ENCODE assay signal across 8 mouse cellular contexts in genomic region chr17:50508775-50509250, GRCm38 (mm10). TPM values are rescaled to one million over a fixed set of nuclear protein-coding genes. Genes with fewer than 3 reads are reported as not detected.
DNase-seq lines count a peak whose midpoint lies in the region; ATAC-seq lines count a peak whose summit lies in the region.

No protein-coding gene starts in this region.

- intact Hi-C loops in left cerebral cortex, postnatal 10 days (cut with DNase I): loop anchor here (5.0 kb wide), 1 partner anchor 217 kb away; the partner anchor contains the start of gene Dazl

- H3K27me3 ChIP-seq in hindbrain, embryonic 12.5 days: no peaks in the 10 kb centered on the region

- no peaks in the 10 kb centered on the region for H3K36me3 ChIP-seq in hindbrain, embryonic 12.5 days

- peak; percentile 14 for DNase-seq in MEL-GATA-1-ER (ENCODE audit: extremely low read depth, low read depth)
- DNase-seq in cerebellum, adult 8-10 months: peak; percentile 75
- DNase-seq in forelimb bud, embryonic 11.5 days (ENCODE audit: low read depth, low spot score): peak; percentile 73
- peak; percentile 45 to 86 for DNase-seq in left cerebral cortex, postnatal 10 days (ENCODE audit: extremely low spot score in 1 of 2, low spot score in 2 of 2)
- peak; percentile 65 for DNase-seq in retina, postnatal 7 days (ENCODE audit: low read depth, low spot score)
- peak; percentile 82 for DNase-seq in thymus, postnatal 4 days

- peak overlapping the region; percentile 71 for H3K4me2 ChIP-seq in hindbrain, embryonic 12.5 days (replicated peaks)

- peaks cover 13% of the 10 kb centered on the region for H3K4me1 ChIP-seq in hindbrain, embryonic 12.5 days

- peak overlapping the region; percentile 89 for H3K4me3 ChIP-seq in hindbrain, embryonic 12.5 days

- peak overlapping the region; percentile 94 for H3K9ac ChIP-seq in hindbrain, embryonic 12.5 days

- H3K9me3 ChIP-seq in hindbrain, embryonic 12.5 days (replicated peaks): no peaks in the 10 kb centered on the region

- peak overlapping the region; percentile 95 for H3K27ac ChIP-seq in hindbrain, embryonic 12.5 days

- ATAC-seq in hindbrain, embryonic 12.5 days (ENCODE audit: low FRiP score): peak; percentile 88
- ATAC-seq in megakaryocyte, adult 5-6 weeks (ENCODE audit: poor library complexity, severe bottlenecking): peak; percentile 57

- WGBS in hindbrain, embryonic 12.5 days: under 1% methylated on average over 35 of the region's 72 CpGs

RNA-seq across cellular contexts. Expression of gene Plcl2, which starts 0.4 kb away (rescaled TPM):
- 9.2 and 10.0 TPM in 2 replicates for polyA plus RNA-seq in hindbrain, embryonic 12.5 days (2016; fragmentation: Nextera tagmentation; extraction: Ambion mirVana)
- total RNA-seq in left cerebral cortex, postnatal 10 days (2021): 10 to 100 TPM; 61.7 to 64.4 TPM
- total RNA-seq in megakaryocyte, adult 5-6 weeks (2015): 52.0 and 54.7 TPM in 2 replicates
- 58.9 and 61.4 TPM in 2 replicates for total RNA-seq in megakaryocyte, adult 5-6 weeks (2017)

Comparison
In these comparisons a context has a peak if more than half of its experiments do, and no peak if none do; other contexts are left out.
1. Peak in every context shown above with its lines: DNase-seq, ATAC-seq, H3K4me3 ChIP-seq and H3K27ac ChIP-seq.
2. DNase-seq: peak in every context shown above with its lines; median percentile 82 in thymus, postnatal 4 days; 75 in cerebellum, adult 8-10 months; 73 in forelimb bud, embryonic 11.5 days; 66 in left cerebral cortex, postnatal 10 days; 65 in retina, postnatal 7 days; 14 in MEL-GATA-1-ER.